Mouse (Mus musculus) heart, adult 2 months (tissue): Measurements from ENCODE around the gene D630045J12Rik.

ENCODE experiments used
- CTCF ChIP-seq: fragments of 200-600 bp; IDR thresholded peaks from 2 replicates; pipeline ENCODE4 v1.8.1; 2022; ENCODE audit warnings: antibody characterized with exemption, mild to moderate bottlenecking, moderate library complexity
- EP300 ChIP-seq: fragments of 200-500 bp; IDR thresholded peaks from 2 replicates; pipeline ENCODE4 v1.6.1; 2011; ENCODE audit warnings: low read depth, low read length, control low read depth; ENCODE audit not compliant: insufficient read depth

DNA sequence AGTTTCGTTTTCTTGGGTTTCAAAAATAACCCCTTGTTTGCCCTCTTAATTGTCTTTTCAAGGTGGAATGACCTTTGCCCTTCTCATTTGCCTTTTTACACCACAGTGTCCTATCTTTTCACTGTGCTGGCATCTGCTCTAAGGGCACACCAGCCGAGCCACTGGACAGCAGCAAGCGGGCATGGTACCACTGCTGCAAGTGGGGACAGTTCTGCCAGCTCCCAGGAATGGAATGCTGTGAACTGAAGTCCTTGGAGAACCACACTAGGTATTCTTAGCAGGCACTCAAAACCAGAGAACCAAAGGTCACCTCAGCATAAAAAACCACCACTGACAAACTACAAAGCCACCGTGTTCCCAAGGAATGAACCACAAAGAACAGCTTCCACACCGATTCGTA lies 131.0 kb downstream of the D630045J12Rik start:
- TF ChIP-seq EP300 (no peak), CTCF (no peak)
